Mouse (Mus musculus) C2C12 (cell line): ENCODE measurements around the gene Nudt17.
A peak's percentile ranks its signal among the peaks of the same experiment; 100 is the strongest.

Experiments used
- CEBPB ChIP-seq: IDR thresholded peaks from one replicate; pipeline ENCODE4 v1.6.1; 2011; ENCODE audit warnings: low read depth, mild to moderate bottlenecking, control low read depth, moderate library complexity
- CTCF ChIP-seq: IDR thresholded peaks from one replicate; pipeline ENCODE4 v1.5.1; 2011; ENCODE audit not compliant: control insufficient read depth, insufficient read depth, insufficient read length
- MAX ChIP-seq: IDR thresholded peaks from one replicate; pipeline ENCODE4 v1.6.1; 2011; ENCODE audit warnings: mild to moderate bottlenecking, control low read depth
- MYOG ChIP-seq: IDR thresholded peaks from one replicate; pipeline ENCODE4 v1.6.1; 2011; ENCODE audit not compliant: control insufficient read depth, insufficient read length; ENCODE audit errors: extremely low read depth
- USF1 ChIP-seq: IDR thresholded peaks from one replicate; pipeline ENCODE4 v1.6.1; 2011; ENCODE audit warnings: low read depth, mild to moderate bottlenecking, control low read depth, moderate library complexity

GRCm38 (mm10) chr3:96707903-96708683, at the start of gene Nudt17:
- TF ChIP-seq CTCF (peak; percentile 99), USF1 (no peak), MAX (peak; percentile 36), MYOG (no peak), CEBPB (no peak)
